Mouse (Mus musculus): ENCODE measurements around the gene Med12. TPM values are rescaled to one million over a fixed set of nuclear protein-coding genes. Genes with fewer than 3 reads are reported as not detected.

Gene Med12
- polyA plus RNA-seq, 1 experiment from 2014 or later: 46.5 TPM

GRCm38 (mm10) chrX:101266631-101267030 is 7.2 kb upstream of the Med12 start:
- no peak for DNase-seq (ENCODE audit: low spot score)
- WGBS: 97% methylated on average over 6 of the region's 6 CpGs
- Histone ChIP-seq H3K4me3 (ENCODE audit: low read depth, low read length) (no peak overlapping the region), H3K27me3 (ENCODE audit: control insufficient read depth, insufficient read depth, low read length) (no peaks in the 10 kb centered on the region; the same call in 1 of the 2 replicates), H3K27ac (ENCODE audit: low read depth, low read length) (no peak overlapping the region), H3K9ac (ENCODE audit: low read length) (no peak overlapping the region), H3K4me1 (replicated peaks; ENCODE audit: control insufficient read depth, insufficient read depth, low read length) (no peaks in the 10 kb centered on the region), H3K4me2 (ENCODE audit: low read depth, low read length, severe bottlenecking) (no peak overlapping the region), H3K9me3 (ENCODE audit: control insufficient read depth, low read length) (no peaks in the 10 kb centered on the region), H3K36me3 (ENCODE audit: control insufficient read depth, insufficient read depth, low read length) (no peaks in the 10 kb centered on the region)
- no peak for ATAC-seq (replicated peaks; ENCODE audit: low FRiP score)

- Histone ChIP-seq H3K9me3 (ENCODE audit: control insufficient read depth, low read length) (no peaks in the 10 kb centered on the region), H3K9ac (ENCODE audit: low read length) (no peak within 1 kb of the TSS), H3K27me3 (ENCODE audit: control insufficient read depth, insufficient read depth, low read length) (peaks cover 2% of the 10 kb centered on the region; the same call in 1 of the 2 replicates), H3K27ac (ENCODE audit: low read depth, low read length) (no peak within 1 kb of the TSS), H3K36me3 (ENCODE audit: control insufficient read depth, insufficient read depth, low read length) (no peaks in the 10 kb centered on the region), H3K4me2 (ENCODE audit: low read depth, low read length, severe bottlenecking) (no peak within 1 kb of the TSS), H3K4me1 (replicated peaks; ENCODE audit: control insufficient read depth, insufficient read depth, low read length) (no peaks in the 10 kb centered on the region), H3K4me3 (ENCODE audit: low read depth, low read length) (no peak within 1 kb of the TSS)
- WGBS: 73% methylated on average over 3 of the region's 5 CpGs
- ATAC-seq (replicated peaks; ENCODE audit: low FRiP score) (no peak), DNase-seq (ENCODE audit: low spot score) (no peak)
Measured at GRCm38 (mm10) chrX:101268025-101268754, 5.6 kb upstream of the Med12 start, which contains the start of gene Il2rg. TSS of gene Il2rg (minus strand) at chrX:101268255.

DNA sequence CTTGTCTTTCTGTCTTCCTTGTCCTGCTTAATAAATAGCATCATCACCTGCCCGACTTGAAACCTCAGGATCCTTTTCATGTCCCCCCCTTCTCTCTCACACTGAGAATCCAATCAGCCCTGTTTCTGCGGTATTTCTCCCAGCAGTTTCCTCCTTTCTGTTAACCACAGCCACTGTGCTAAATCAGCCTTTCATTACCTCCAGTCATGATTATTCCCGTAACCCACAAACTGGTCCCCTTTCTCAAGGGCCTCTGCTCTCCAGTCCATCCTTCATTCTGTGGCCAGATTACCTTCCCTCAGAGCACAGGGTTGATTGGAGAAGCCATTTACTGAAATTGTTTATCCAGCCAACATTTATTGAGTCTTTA is 5.1 kb upstream of the Med12 start, which contains the start of gene Gm20489:
TSS of gene Gm20489 (minus strand) at position 269 of the 370 bp plus-strand sequence.
- Histone ChIP-seq H3K4me1 (replicated peaks; ENCODE audit: control insufficient read depth, insufficient read depth, low read length) (no peaks in the 10 kb centered on the region), H3K4me2 (ENCODE audit: low read depth, low read length, severe bottlenecking) (no peak within 1 kb of the TSS), H3K27ac (ENCODE audit: low read depth, low read length) (no peak within 1 kb of the TSS), H3K9ac (ENCODE audit: low read length) (no peak within 1 kb of the TSS), H3K9me3 (ENCODE audit: control insufficient read depth, low read length) (no peaks in the 10 kb centered on the region), H3K27me3 (ENCODE audit: control insufficient read depth, insufficient read depth, low read length) (peaks cover 2% of the 10 kb centered on the region; the same call in 1 of the 2 replicates), H3K4me3 (ENCODE audit: low read depth, low read length) (no peak within 1 kb of the TSS), H3K36me3 (ENCODE audit: control insufficient read depth, insufficient read depth, low read length) (no peaks in the 10 kb centered on the region)
- no peak for DNase-seq (ENCODE audit: low spot score)
- ATAC-seq (replicated peaks; ENCODE audit: low FRiP score): no peak
- 70% methylated on average over 3 of the region's 3 CpGs for WGBS

- no peak for DNase-seq (ENCODE audit: low spot score)
- no peak overlapping the region for H3K27ac ChIP-seq (ENCODE audit: low read depth, low read length)
- H3K4me2 ChIP-seq (ENCODE audit: low read depth, low read length, severe bottlenecking): peak overlapping the region; percentile 38; the same call in 1 of the 2 replicates
- H3K9ac ChIP-seq (ENCODE audit: low read length): 0 out of 2 replicates have a peak overlapping the region, but pooled peaks have one; percentile 17
- H3K4me3 ChIP-seq (ENCODE audit: low read depth, low read length): peak overlapping the region; percentile 50; the same call in 1 of the 2 replicates
- WGBS: 22% methylated on average over 6 of the region's 6 CpGs
- no peaks in the 10 kb centered on the region for H3K36me3 ChIP-seq (ENCODE audit: control insufficient read depth, insufficient read depth, low read length)
- peaks cover 2% of the 10 kb centered on the region; the same call in 1 of the 2 replicates for H3K27me3 ChIP-seq (ENCODE audit: control insufficient read depth, insufficient read depth, low read length)
- 0 out of 2 replicates have a peak, but pooled peaks cover 3% of the 10 kb centered on the region for H3K4me1 ChIP-seq (replicated peaks; ENCODE audit: control insufficient read depth, insufficient read depth, low read length)
- peak; percentile 16; the same call in 1 of the 2 replicates for ATAC-seq (replicated peaks; ENCODE audit: low FRiP score)
- H3K9me3 ChIP-seq (ENCODE audit: control insufficient read depth, low read length): no peaks in the 10 kb centered on the region
Measured at GRCm38 (mm10) chrX:101273410-101273809, 420 bp upstream of the Med12 start.

GRCm38 (mm10) chrX:101282813-101283212 is 9.0 kb downstream of the Med12 start:
- Histone ChIP-seq H3K4me3 (ENCODE audit: low read depth, low read length) (no peak overlapping the region), H3K27me3 (ENCODE audit: control insufficient read depth, insufficient read depth, low read length) (no peaks in the 10 kb centered on the region), H3K36me3 (ENCODE audit: control insufficient read depth, insufficient read depth, low read length) (peaks cover 4% of the 10 kb centered on the region; the same call in 1 of the 2 replicates), H3K4me1 (replicated peaks; ENCODE audit: control insufficient read depth, insufficient read depth, low read length) (no peaks in the 10 kb centered on the region), H3K27ac (ENCODE audit: low read depth, low read length) (no peak overlapping the region), H3K9me3 (ENCODE audit: control insufficient read depth, low read length) (no peaks in the 10 kb centered on the region), H3K9ac (ENCODE audit: low read length) (no peak overlapping the region), H3K4me2 (ENCODE audit: low read depth, low read length, severe bottlenecking) (no peak overlapping the region)
- WGBS: 86% methylated on average over 6 of the region's 6 CpGs
- ATAC-seq (replicated peaks; ENCODE audit: low FRiP score) (no peak), DNase-seq (ENCODE audit: low spot score) (no peak)

DNA sequence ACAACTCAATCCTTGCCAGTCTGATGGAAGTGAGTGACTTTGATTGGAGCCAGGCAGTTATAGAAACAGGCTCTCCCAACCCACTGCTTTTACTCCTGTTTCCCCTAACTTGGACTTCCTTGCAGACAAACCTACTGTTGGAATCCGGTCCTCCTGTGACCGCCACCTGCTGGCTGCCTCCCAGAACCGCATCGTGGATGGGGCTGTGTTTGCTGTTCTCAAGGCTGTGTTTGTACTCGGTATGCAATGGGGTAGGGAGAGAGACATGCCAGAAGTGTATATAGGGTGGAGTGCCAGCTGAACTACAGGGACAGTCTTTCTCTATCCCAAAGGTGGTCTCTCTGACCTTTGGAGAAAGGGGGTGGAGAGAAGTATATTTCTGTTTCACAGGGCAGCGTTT is 11.7 kb downstream of the Med12 start:
- H3K9me3 ChIP-seq (ENCODE audit: control insufficient read depth, low read length): no peaks in the 10 kb centered on the region
- no peaks in the 10 kb centered on the region for H3K4me1 ChIP-seq (replicated peaks; ENCODE audit: control insufficient read depth, insufficient read depth, low read length)
- no peak overlapping the region for H3K4me2 ChIP-seq (ENCODE audit: low read depth, low read length, severe bottlenecking)
- WGBS: 34% methylated on average over 6 of the region's 6 CpGs
- H3K36me3 ChIP-seq (ENCODE audit: control insufficient read depth, insufficient read depth, low read length): peaks cover 4% of the 10 kb centered on the region; the same call in 1 of the 2 replicates
- no peak overlapping the region for H3K4me3 ChIP-seq (ENCODE audit: low read depth, low read length)
- peak; percentile 80 for DNase-seq (ENCODE audit: low spot score)
- no peaks in the 10 kb centered on the region; the same call in 1 of the 2 replicates for H3K27me3 ChIP-seq (ENCODE audit: control insufficient read depth, insufficient read depth, low read length)
- 0 out of 2 replicates have a peak, but pooled peaks have one; percentile 18 for ATAC-seq (replicated peaks; ENCODE audit: low FRiP score)
- no peak overlapping the region for H3K9ac ChIP-seq (ENCODE audit: low read length)
- H3K27ac ChIP-seq (ENCODE audit: low read depth, low read length): no peak overlapping the region

DNA sequence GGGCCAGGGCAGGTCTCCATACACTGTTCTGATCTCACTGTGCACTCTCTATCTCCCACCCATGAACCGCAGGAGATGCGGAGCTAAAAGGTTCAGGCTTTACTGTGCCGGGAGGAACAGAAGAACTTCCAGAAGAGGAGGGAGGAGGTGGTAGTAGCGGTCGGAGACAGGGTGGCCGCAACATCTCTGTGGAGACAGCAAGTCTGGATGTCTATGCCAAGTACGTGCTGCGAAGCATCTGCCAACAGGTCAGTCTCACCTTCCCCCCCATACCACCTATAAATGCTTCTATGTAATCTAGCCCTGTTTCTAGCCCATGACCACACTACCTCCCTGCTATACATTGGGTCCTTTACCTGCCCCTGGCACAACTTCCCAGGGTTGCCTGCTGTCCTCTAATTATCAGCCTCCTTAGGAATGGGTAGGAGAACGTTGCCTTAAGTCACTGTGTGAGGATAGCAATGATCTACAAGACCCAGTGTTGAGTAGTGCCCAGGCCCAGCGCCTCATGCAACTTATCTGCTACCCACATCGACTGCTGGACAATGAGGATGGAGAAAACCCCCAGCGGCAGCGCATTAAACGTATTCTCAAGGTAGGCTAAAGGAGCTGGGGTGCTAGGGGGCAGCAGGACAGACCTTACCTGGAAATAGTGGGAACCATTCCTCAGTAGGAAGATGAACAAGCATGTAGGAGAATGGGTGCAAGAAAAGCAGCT is 12.3 kb downstream of the Med12 start:
- ATAC-seq (replicated peaks; ENCODE audit: low FRiP score) (no peak), DNase-seq (ENCODE audit: low spot score) (no peak)
- Histone ChIP-seq H3K27me3 (ENCODE audit: control insufficient read depth, insufficient read depth, low read length) (no peaks in the 10 kb centered on the region; the same call in 1 of the 2 replicates), H3K4me2 (ENCODE audit: low read depth, low read length, severe bottlenecking) (no peak overlapping the region), H3K9ac (ENCODE audit: low read length) (no peak overlapping the region), H3K36me3 (ENCODE audit: control insufficient read depth, insufficient read depth, low read length) (peaks cover 4% of the 10 kb centered on the region; the same call in 1 of the 2 replicates), H3K9me3 (ENCODE audit: control insufficient read depth, low read length) (no peaks in the 10 kb centered on the region), H3K27ac (ENCODE audit: low read depth, low read length) (no peak overlapping the region), H3K4me3 (ENCODE audit: low read depth, low read length) (no peak overlapping the region), H3K4me1 (replicated peaks; ENCODE audit: control insufficient read depth, insufficient read depth, low read length) (no peaks in the 10 kb centered on the region)
- 92% methylated on average over 14 of the region's 14 CpGs for WGBS

GRCm38 (mm10) chrX:101287543-101287942 is 13.7 kb downstream of the Med12 start:
- 81% methylated on average over 3 of the region's 3 CpGs for WGBS
- Histone ChIP-seq H3K9ac (ENCODE audit: low read length) (no peak overlapping the region), H3K9me3 (ENCODE audit: control insufficient read depth, low read length) (no peaks in the 10 kb centered on the region), H3K4me2 (ENCODE audit: low read depth, low read length, severe bottlenecking) (no peak overlapping the region), H3K4me1 (replicated peaks; ENCODE audit: control insufficient read depth, insufficient read depth, low read length) (no peaks in the 10 kb centered on the region), H3K4me3 (ENCODE audit: low read depth, low read length) (no peak overlapping the region), H3K36me3 (ENCODE audit: control insufficient read depth, insufficient read depth, low read length) (peaks cover 4% of the 10 kb centered on the region; the same call in 1 of the 2 replicates), H3K27me3 (ENCODE audit: control insufficient read depth, insufficient read depth, low read length) (no peaks in the 10 kb centered on the region; the same call in 1 of the 2 replicates), H3K27ac (ENCODE audit: low read depth, low read length) (no peak overlapping the region)
- no peak for DNase-seq (ENCODE audit: low spot score)
- no peak for ATAC-seq (replicated peaks; ENCODE audit: low FRiP score)
